Mouse (Mus musculus): Measurements from ENCODE around the gene Ppp2r2c.

The Ppp2r2c gene

DNA sequence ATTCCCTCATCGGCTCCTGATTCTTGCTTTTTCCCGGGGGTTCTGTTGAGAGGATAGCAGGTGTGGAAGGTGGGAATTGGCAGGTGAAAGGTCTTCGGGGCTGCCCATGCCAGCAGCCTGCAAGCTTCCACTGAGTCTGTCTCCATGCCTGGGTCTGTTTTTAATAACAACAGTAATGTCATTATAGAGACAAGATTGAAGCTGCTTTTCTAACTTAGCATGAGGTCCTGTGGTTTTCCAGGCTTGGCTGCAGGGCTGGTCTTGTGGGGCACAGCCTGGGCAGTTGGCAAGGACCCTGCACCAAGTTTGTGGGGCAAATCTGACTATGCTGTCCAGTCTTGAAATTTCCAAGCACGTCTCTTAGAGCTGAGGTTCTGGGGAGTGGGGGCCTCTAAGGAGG lies 7.6 kb downstream of the Ppp2r2c start:
- no peak for DNase-seq

DNA sequence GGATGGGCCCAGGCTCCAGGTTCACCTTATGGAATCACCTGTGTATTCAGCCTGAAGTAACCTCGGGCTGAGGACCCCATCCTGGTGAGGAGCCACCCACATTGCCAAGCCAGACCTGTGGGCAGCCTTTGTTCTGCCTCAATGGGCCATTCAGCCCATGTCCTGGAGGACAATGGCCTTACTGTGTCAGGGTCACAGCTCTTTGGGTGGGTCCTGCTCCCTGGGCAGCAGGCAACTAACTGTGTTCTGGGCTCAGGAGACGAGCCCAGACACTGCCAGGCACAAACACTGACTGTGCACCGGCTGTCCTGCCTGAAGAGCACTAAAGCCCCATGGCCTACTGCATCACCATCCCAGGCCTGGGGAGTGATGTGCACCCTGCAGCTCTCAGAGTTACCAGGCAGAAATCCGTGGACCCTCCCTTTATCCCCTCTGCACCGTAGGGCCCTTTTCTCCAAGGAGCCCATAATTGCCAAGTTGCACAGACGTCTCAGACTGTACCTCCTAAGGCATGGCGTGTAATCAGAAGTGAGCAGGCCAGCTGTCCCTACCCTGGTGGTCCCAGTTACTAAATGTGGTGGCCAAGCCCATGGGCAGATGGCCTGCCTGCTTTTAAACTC lies 8.6 kb downstream of the Ppp2r2c start:
- no peak for DNase-seq

DNA sequence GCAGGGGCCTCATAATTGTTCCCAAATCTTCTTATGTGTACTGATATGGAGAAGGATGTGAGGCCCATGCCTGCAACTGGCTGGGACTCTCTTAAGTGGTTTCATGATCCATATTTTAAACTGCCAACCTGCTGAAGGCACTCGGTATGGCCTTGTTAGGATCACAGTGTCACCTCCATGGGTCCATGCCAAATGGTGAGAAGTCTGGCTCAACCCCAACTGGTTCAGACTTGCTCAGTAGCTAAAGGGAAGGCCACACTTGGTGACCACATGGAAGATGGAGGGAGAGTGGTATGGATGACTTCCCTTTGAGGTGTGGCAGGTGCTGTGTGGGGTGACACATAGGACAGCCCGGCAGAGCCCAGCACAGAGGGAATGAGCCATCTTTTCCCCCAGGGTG lies 9.3 kb downstream of the Ppp2r2c start:
- DNase-seq = no peak

DNA sequence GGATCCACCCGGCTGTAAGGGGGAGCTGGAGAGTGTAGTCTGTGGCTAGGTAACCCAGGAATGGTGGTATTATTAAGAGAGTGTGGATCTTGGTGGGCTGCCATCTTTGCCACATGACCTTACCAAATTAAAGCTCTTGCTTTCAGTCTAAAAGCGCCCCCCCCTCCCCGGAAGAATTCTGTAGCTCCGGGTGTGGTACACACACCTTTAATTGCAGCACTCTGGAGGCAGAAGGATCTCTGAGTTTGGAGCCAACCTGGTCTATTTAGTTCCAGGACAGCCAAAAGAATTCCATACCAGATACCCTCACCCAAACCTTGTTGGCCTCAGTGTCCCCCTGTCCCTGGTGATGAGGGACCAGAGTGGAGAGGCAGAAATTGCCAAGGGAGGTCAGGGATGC lies 10.5 kb downstream of the Ppp2r2c start:
- DNase-seq = no peak

DNA sequence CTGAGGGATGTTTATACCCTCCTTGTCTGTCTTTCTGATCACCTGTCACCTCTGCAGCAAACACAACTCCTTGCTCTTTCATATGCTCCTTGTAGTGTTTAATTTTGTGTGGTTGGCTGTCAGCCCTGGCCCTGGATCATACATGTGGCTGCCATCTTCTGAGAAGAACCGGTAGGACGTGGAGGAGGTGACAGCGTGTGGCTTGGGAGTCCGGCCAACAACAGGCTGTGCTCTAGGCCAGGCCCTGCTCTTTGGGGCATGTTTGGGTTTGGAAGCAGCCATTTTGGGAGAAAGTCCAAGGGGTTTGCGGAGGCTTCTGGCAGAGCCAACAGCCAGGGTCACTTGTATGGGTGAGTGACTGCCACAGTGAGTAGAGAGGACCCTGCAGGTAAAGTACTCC lies 12.3 kb downstream of the Ppp2r2c start:
- DNase-seq = no peak

DNA sequence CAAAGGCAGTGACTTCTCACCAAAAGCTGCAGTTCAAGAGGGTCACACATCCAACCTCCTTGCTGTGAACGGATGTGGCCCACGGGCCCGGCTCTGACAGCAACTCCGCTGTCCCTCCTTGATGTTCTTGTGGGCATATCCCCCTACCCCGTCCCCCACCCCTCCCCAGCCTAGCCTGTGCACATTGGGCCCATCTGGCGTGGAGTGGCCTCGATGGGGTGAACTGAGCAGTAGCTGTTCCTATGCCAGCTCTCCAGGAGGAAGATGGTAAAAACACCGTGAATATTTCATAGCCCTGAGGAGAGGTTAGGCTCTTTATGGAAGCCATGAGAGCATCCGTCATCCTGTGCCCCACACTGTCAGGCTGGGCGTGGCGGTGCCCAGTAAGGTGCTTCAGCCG lies 15.2 kb downstream of the Ppp2r2c start:
- DNase-seq = no peak

DNA sequence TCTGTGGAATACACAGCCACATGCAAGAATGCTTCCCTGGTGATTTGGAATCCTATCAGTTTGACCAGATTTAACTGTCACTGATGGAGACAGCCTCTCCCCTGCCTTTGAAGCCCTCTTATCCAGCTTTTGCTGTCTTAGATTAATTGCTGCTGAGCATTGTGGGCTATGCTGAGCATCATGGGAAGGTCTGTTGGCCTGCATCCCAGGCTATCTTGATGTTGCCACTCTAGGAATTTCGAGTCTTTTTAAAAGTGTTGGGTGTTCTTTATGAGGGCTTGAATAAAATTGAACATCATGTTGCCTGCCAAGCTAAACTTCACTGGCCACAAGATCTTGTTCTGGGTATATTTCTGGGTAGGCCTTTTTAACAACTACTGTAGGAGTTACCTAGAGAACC lies 16.8 kb downstream of the Ppp2r2c start:
- no peak for DNase-seq

DNA sequence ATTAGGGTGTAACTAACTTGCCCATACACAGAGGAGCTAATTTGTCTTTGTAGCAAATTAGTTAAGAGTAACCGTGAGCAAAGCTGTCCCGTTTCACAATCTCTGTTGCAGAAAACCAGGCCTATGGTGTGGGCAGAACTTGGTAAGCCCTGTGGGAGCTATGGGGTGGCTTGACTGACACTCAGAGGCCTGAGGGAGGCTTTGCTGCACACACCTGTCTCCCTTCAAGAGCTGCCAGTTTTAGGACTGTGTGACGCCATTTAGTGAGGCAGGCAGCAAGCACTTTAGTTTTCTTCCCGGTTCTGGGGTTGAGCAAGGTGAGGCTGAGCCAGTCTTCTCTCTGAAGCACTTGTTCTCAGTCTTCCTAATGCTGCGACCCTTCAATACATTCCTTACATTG lies 17.3 kb downstream of the Ppp2r2c start:
- DNase-seq = no peak

DNA sequence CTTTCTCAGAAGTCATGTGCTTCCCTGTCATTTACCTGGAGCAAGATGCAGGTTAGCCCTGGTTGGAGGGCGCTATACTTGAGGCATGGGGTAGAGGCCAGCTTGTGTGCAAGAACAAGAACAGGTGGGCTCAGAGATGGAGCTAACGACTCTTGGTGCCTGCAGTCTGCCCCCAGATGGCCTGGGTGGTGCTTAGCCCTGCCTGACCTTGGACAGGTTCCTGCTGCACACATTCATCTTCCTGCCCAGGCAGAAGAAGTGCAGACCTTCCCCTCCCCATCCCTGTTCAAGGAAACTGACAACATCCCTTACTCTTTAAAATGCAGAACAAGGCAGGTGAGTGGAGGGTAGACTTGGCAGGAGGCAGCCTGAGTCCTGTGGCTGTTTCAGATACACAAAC lies 18.0 kb downstream of the Ppp2r2c start:
- no peak for DNase-seq

DNA sequence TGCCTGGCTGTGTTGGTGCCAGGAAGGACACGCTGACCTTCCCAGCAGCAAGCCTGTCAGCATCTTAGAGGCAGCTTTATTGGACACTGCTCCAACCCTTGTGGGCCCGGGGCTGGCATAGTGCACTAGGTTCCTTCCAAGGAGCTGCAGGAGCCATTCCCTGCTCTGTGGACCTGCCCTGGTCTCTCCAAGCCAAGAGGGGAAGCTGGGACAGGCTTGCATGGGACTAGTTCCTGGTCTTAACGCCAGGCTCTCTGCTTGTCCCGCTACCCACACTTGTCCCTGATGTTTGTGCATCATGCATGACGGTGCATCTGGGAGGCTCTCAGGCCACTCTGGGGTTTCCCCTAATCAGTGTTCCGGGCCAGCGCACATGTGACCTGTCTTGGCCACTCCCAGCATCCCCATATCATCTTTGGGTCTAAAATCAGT lies 18.6 kb downstream of the Ppp2r2c start:
- no peak for DNase-seq

DNA sequence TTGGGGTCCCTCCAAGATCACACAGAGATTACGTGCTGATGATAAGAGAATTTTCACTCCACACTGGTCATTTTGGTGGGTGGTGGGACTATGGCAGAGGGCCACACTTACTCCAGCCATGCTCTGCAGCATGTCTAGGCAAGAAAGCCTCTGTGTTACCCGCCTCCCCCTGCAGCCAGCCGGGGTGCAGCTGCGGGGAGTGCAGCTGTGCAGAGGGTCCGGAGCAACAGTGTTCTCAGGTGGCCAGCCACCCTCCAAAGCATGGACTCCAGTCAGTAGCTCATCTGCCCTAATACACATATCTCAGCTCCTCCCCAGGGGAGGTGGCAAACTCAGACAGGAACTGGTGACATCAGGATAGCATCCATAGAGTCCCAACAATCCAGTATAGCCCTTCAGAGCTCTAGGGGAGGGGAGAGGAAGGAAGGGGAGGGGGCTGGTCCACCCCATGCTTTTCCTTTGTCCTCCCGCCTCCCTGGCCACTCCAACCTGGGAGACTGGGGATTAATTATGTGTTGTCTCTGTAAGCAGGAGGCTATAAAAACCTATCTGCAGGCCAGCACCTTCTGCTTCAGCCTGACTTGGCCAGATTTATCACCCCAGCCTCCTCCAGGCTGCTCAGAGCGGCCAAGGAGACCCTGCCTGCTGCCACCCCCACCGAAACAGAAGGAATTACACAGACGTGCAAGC lies 19.1 kb downstream of the Ppp2r2c start:
- peak; percentile 12 for DNase-seq

DNA sequence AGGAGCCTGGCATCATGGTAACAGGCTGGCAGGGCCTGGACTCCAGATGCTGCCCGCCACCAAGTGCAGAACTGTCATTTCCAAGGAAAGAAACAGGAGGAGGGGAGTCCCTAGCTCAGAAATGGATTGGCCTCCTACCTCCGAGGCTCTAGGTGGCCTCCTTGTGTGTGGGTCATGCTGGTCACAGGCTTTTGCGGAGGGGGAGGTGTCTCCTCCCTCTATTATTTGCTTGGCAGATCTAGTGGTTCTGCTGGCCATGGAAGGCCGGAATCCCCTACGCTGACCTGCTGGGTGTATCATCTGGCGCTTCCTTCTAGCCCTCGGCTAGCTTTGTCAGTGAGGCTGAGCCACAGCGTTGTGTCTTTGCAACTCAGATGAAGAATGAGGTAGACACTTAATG lies 20.2 kb downstream of the Ppp2r2c start:
- no peak for DNase-seq

DNA sequence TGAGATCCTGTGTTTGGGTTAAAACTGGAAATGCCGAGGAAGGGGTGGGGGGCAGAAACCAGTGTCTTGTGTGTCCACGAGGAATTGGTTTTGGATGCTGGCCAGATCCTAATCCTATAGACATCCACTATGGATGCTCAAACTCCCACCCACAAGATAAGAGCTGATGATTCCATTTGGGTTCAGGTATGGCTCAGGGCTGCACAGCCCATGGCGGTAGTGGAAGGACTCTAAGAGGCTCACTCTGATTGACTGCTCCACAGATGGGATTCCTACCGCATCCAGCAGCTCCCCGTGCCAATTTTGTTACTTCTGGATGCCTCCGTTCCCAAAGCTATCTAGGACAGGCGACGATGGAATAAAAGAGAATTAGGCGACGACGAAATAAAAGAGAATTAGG lies 20.6 kb downstream of the Ppp2r2c start:
- no peak for DNase-seq

DNA sequence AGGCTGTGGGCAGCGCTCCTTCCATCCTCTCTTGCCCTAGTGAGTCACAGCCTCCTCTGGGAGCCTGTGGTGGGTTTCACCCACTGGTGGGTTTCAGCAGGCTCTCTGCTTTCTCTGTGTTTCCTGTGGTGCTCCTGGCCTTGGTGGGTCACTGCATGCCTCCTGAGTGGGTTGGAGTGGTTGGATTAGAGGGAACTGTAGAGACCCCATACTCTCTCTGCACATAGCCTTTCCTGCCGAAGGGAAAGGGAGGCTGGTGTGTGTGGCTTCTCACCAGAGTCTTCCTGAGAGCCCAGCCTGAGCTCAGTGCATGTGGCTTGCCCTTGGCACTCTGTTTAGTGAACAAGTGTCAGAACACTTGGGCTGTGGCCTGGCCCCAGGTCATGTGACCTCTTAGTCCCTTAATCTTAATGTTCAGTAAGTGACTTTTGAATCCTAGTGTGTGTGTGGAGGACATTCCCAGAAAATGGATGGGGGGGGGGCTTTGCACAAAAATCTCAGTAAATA lies 21.1 kb downstream of the Ppp2r2c start:
- DNase-seq = no peak

DNA sequence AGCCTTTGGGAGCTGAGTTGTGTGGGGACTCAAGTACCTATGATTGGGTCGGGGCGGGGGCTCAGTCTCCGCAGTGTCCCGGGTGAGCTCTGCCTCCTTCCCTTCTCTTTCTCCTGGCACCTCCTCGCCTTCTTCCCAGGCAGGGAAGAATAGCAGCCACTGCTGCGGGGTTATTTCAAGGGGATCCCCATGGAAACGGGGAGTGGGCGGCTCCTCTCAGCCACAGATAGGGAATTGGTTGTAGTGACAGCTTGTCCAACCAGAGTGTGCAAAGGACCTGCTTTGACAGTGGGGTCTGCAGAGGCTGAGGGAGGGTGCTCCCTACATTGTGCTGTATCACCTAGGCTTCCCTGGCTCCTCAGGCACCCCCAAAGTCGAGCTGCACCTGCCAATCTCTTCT lies 22.5 kb downstream of the Ppp2r2c start:
- DNase-seq = no peak

DNA sequence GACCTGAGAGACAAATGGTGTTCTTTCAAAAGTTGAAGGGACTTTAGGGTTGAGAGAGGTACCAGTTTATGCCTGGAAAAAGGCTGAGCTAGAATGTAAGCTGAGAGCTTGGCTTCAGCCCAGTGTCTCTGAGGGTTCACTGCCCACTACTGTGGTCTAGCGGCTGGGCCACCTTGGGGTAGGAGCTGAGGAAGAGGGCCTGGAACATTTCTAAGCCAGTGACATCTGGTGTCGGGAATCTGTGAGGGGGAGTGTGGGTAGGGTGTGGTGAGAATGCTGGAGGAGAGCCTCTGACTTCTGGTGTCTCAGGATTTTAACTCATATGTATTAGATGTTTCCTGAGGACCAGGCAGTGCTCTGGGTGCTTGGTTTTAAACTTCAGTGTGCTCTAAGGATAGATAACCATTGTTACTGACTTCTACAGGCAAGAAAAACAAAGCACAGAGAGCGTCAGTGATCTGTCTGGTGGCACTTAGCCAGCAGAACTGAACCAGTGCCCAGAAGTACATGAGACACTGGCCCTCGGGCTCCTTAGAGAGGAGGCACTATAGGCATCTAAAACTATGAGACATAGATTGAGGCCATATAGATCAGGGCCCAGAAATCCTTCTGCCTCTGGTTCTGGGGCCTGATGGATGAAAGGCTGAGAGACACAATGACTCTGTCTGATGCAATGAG lies 23.6 kb downstream of the Ppp2r2c start:
- no peak for DNase-seq

DNA sequence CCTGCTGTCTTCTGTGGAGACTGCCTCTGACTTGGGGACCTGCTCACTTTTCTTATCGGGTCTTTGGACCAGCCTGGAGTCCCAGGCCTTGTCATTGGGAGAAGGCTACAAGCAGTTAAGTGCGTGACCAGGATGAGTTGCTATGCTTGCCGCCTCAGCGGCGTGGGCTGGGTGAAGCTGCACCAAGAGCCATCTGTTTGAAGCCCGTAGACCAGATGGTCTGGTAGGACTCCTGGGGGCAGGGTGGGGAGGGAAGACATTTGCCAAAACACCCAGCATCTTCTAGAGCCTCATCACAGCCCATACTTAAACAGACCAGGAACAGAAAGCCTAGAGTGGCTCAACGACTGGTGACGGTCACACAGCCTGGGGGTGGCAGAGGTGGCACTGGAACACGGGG lies 24.9 kb downstream of the Ppp2r2c start:
- no peak for DNase-seq

DNA sequence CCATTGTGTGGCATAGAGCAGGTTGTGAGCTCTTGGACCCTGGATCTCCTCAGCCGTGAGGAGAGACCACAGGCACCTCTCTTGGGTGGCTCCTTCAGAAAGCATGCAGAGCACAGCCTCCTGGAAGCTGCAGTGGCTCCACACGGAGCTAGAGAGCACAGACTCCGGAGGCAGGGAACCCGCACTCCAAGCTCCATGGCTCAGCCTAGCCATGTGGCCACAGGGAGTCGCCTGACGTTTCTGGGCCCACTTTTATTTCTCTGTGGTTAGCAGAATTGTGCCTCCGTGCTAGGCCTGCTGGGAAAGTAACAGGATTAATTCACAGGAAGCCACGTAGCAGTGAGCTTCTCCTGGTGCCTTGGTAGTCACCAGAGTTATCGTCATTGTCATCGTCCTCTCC lies 25.8 kb downstream of the Ppp2r2c start:
- no peak for DNase-seq

DNA sequence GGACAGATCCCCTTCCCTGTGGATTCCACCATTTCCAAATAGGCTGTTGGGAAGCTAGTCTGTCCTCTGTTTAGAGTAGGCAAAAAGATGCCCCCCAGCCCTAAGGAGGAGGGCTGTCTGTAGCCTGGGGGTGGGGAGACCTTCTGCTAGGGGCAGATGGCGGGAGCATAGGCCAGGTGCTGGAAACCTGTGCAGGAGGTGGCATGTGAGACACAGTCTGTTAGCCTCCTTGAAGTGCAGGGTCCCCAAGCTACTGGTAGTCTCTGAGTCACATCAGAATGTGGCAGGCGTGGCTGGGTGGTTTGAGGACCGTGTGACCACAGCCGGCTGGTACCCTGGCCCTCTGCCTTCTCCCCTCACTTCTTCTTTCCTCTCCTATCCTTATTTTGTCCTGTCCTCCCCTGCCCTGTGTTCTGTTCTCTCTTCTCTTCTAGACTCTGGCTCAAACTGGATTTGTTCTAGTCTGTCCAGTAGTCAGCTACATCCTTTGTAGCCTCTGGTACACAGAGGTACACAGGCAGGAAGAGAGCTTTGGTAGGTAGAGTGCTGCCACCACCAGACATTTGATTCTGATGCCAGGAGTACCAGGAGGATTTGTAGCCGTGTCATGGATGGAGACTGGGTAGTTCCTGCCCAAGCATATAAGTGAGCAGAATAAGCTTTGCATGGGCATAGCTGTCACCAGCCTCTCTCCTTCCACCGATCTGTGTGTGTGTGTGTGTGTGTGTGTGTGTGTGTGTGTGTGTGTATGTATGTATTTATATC lies 26.5 kb downstream of the Ppp2r2c start:
- DNase-seq = no peak

DNA sequence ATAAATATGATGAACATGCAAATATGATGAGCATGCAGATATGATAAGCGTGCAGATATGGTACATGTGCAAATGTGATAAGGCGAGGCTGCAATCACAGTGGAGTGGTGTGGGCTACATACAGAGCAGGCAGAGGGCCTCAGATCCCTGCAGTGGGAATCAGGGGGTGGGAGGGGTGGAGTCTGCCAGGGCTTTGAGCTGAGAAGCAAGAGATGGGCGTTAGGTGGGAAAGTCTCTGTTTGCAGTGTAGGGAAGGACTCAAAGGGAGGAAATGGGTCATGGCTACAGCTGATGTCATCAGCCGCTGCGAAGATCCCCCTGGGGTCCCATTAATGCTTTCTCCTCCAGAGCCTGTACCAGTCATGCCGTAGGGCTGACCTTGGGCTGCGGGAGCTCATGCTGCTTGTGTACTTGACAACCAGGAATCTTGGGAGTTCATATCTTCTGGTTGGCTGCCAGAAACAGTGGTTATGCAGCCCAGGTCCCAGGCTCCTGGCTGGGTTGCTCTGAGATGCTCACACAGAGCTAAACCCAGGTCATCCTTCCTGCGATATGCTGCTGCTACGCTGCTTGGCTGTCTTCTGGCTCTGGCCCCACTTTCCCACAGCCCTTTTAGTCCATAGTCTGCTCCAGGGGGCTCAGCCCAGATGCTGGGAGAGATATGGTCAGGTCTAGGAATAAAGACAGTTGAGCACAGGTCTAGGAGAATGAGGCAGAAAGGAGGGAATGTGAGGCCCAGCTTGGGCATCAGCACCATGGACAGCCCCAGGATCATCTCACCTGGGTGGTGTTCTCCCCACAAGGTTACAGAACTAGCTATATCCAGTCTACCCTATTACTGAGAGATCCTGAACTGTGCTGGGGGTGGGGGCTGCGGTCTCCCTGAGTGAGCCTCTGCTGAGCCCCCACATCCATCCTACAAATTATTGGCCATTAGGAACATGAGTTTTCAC lies 27.6 kb downstream of the Ppp2r2c start:
- DNase-seq = no peak

DNA sequence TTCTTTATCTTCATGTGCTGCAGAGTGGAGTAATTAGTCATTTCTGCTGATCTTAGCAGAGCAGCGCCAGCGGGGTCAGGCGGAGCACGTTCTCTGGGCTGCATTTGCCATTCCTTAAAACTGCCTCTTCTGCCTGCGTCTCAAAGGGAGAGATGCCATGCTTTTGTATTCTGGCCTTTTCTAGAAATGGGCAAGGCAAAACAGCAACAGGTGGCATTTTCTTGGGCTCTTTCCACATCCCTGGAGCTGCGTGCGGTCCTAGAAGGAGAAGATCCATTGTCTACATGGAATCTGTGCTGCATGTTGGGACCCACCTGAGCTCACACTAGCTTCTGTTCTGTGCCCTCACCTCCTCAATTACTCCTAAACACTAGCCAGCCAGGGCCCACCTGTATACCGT lies 29.7 kb downstream of the Ppp2r2c start:
- no peak for DNase-seq

DNA sequence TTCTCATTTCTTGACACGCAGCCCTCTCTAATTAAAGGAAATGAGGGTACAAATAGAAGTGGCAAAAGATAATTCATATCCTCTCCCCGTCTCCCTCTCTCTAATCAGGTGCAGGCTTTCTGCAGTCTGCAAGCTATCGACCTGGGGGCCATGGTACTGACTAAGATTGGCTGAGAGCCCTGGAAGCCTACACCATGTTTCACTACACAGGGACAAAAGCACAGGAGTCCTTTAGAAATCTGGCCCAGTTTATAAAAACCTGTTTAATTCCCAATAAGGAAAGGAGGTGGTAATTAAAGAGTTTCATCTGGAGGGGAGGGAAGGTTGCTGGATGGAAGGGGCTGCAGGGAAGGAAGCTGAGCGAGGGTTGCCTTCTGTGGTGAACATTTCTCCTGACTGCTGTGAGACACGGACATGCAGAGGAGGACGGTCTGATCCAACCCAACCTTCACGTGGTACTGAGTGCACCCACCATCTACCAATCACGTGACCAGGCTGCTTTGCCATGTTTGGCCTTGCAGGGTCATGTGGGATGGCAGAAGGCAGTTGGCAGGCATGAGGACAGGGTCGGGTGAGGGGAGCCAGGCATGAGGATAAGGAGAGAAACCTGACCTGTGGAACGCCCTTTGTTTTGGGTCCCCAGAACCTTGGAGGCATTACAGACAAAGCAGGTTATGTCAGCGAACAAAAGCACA lies 30.2 kb downstream of the Ppp2r2c start:
- DNase-seq = no peak

Data from kidney, postnatal 14 days (tissue).